Mouse (Mus musculus) midbrain, postnatal 0 days (tissue): ENCODE results near the gene Polr1b. TPM values are rescaled to one million over a fixed set of nuclear protein-coding genes. Genes with fewer than 3 reads are reported as not detected.

Experiments
- ATAC-seq: fragments of 200-750 bp; cut with Nextera tagmentation; 2 replicates; pipeline ENCODE4 v1.8.0; 2017; ENCODE audit warnings: moderate number of reproducible peaks, mild to moderate bottlenecking, moderate TSS enrichment, moderate library complexity; ENCODE audit not compliant: low FRiP score
- DNase-seq: peaks from one replicate; pipeline ENCODE4 v3.0.0-alpha.2; 2015; ENCODE audit warnings: low spot score
- H3K27ac ChIP-seq: fragments of 300-500 bp; sonication (generic); 2 replicates; pipeline ENCODE4 v1.5.1; 2014; ENCODE audit warnings: low read depth, mild to moderate bottlenecking, low read length, mixed read lengths
- H3K27me3 ChIP-seq: fragments of 300-500 bp; sonication (generic); 2 replicates; pipeline ENCODE4 v1.6.1; 2014; ENCODE audit warnings: low read length, control low read depth, mixed read lengths; ENCODE audit not compliant: insufficient read depth
- H3K36me3 ChIP-seq: fragments of 300-500 bp; sonication (generic); 2 replicates; pipeline ENCODE4 v1.6.1; 2014; ENCODE audit warnings: low read length, control low read depth, mixed read lengths; ENCODE audit not compliant: insufficient read depth
- H3K4me1 ChIP-seq: fragments of 300-500 bp; sonication (generic); 2 replicates; pipeline ENCODE4 v1.6.1; 2014; ENCODE audit warnings: mild to moderate bottlenecking, control low read depth, antibody characterized with exemption, low read length, mixed read lengths; ENCODE audit not compliant: insufficient read depth
- H3K4me2 ChIP-seq: fragments of 300-500 bp; sonication (generic); 2 replicates; pipeline ENCODE4 v1.6.1; 2014; ENCODE audit warnings: low read depth, mild to moderate bottlenecking, low read length, mixed read lengths; ENCODE audit not compliant: poor library complexity, severe bottlenecking
- H3K4me3 ChIP-seq: fragments of 300-500 bp; sonication (generic); 2 replicates; pipeline ENCODE4 v1.5.1; 2014; ENCODE audit warnings: low read depth, mild to moderate bottlenecking, low read length, moderate library complexity
- H3K9ac ChIP-seq: fragments of 300-500 bp; sonication (generic); replicated peaks from 2 replicates; pipeline ENCODE4 v1.6.1; 2014; ENCODE audit warnings: mild to moderate bottlenecking, low read length, moderate library complexity, mixed read lengths; ENCODE audit not compliant: poor library complexity, severe bottlenecking
- H3K9me3 ChIP-seq: fragments of 300-500 bp; sonication (generic); 2 replicates; pipeline ENCODE4 v1.6.1; 2016; ENCODE audit warnings: low read length, control low read depth
- CTCF ChIP-seq: IDR thresholded peaks from 2 replicates; pipeline ENCODE4 v1.5.1; 2016; ENCODE audit warnings: antibody characterized with exemption, mild to moderate bottlenecking
- WGBS: fragments of 180-500 bp; shearing (Covaris S2); extraction: QIAGEN DNeasy Blood & Tissue Kit; methylation state at CpG from one replicate; pipeline ENCODE4 v1.1.7; 2014; 5-methylcytosine and 5-hydroxymethylcytosine counted together
- polyA plus RNA-seq: library from polyadenylated mRNA; unstranded; fragments of >200 nt; fragmentation: Nextera tagmentation; extraction: Ambion mirVana; gene quantifications from 2 replicates; pipeline ENCODE4 v1.2.1, GENCODE M21; 2015
- total RNA-seq: library from RNA; depleted of rRNA; stranded (reverse); fragments of >200 nt; gene quantifications from 2 replicates; pipeline ENCODE4 v1.2.3, GENCODE M21; 2014

The Polr1b gene
- total and polyA plus RNA-seq, 2 experiments from 2014 or later = 10.4 to 23.1 TPM

GRCm38 (mm10) chr2:129139906-129140305, 39.1 kb downstream of the Polr1b start:
- Histone ChIP-seq H3K4me1 (no peaks in the 10 kb centered on the region), H3K9ac (no peak overlapping the region), H3K36me3 (no peaks in the 10 kb centered on the region), H3K4me3 (no peak overlapping the region), H3K27ac (no peak overlapping the region), H3K4me2 (no peak overlapping the region), H3K9me3 (no peaks in the 10 kb centered on the region), H3K27me3 (no peaks in the 10 kb centered on the region)
- no peak for TF ChIP-seq CTCF
- no peak for ATAC-seq
- DNase-seq = peak; percentile 47
- WGBS = 77% methylated on average over 10 of the region's 10 CpGs

GRCm38 (mm10) chr2:129148836-129149235, 48.0 kb downstream of the Polr1b start:
- no peak for TF ChIP-seq CTCF
- no peaks in the 10 kb centered on the region for H3K9me3 ChIP-seq
- no peak overlapping the region for H3K4me3 ChIP-seq
- no peak overlapping the region for H3K4me2 ChIP-seq
- no peaks in the 10 kb centered on the region for H3K4me1 ChIP-seq
- H3K36me3 ChIP-seq = no peaks in the 10 kb centered on the region
- WGBS = 16% methylated on average over 2 of the region's 2 CpGs
- no peak for ATAC-seq
- no peak overlapping the region for H3K9ac ChIP-seq
- H3K27ac ChIP-seq = no peak overlapping the region
- peak; percentile 40 for DNase-seq
- H3K27me3 ChIP-seq = no peaks in the 10 kb centered on the region

GRCm38 (mm10) chr2:129150386-129150785, 49.6 kb downstream of the Polr1b start:
- Histone ChIP-seq H3K4me2 (no peak overlapping the region), H3K27ac (no peak overlapping the region), H3K27me3 (no peaks in the 10 kb centered on the region), H3K4me3 (no peak overlapping the region), H3K4me1 (no peaks in the 10 kb centered on the region), H3K36me3 (no peaks in the 10 kb centered on the region), H3K9ac (no peak overlapping the region), H3K9me3 (no peaks in the 10 kb centered on the region)
- WGBS = 82% methylated on average over 5 of the region's 5 CpGs
- no peak for DNase-seq
- no peak for ATAC-seq
- TF ChIP-seq CTCF = no peak

GRCm38 (mm10) chr2:129151111-129151510, 50.3 kb downstream of the Polr1b start:
- no peak for TF ChIP-seq CTCF

GRCm38 (mm10) chr2:129152751-129153150, 52.0 kb downstream of the Polr1b start:
- no peak overlapping the region for H3K9ac ChIP-seq
- TF ChIP-seq CTCF = no peak
- H3K36me3 ChIP-seq = no peaks in the 10 kb centered on the region
- H3K4me1 ChIP-seq = no peaks in the 10 kb centered on the region
- WGBS = 63% methylated on average over 1 of the region's 1 CpGs
- no peak overlapping the region for H3K4me2 ChIP-seq
- H3K27me3 ChIP-seq = no peaks in the 10 kb centered on the region
- ATAC-seq = no peak
- DNase-seq = no peak
- no peak overlapping the region for H3K27ac ChIP-seq
- no peak overlapping the region for H3K4me3 ChIP-seq
- no peaks in the 10 kb centered on the region for H3K9me3 ChIP-seq

More at GRCm38 (mm10) chr2:129151111-129151510, 50.3 kb downstream of the Polr1b start:
- 88% methylated on average over 9 of the region's 9 CpGs for WGBS
- no peak overlapping the region for H3K4me2 ChIP-seq
- ATAC-seq (no peak), DNase-seq (no peak)
- no peaks in the 10 kb centered on the region for H3K4me1 ChIP-seq
- no peaks in the 10 kb centered on the region for H3K36me3 ChIP-seq
- no peaks in the 10 kb centered on the region for H3K27me3 ChIP-seq
- H3K9me3 ChIP-seq = no peaks in the 10 kb centered on the region
- no peak overlapping the region for H3K27ac ChIP-seq
- no peak overlapping the region for H3K4me3 ChIP-seq
- no peak overlapping the region for H3K9ac ChIP-seq

GRCm38 (mm10) chr2:129164815-129165214, 64.0 kb downstream of the Polr1b start:
- Histone ChIP-seq H3K27me3 (no peaks in the 10 kb centered on the region), H3K4me1 (no peaks in the 10 kb centered on the region), H3K27ac (no peak overlapping the region), H3K4me3 (no peak overlapping the region), H3K4me2 (no peak overlapping the region), H3K9me3 (no peaks in the 10 kb centered on the region), H3K36me3 (no peaks in the 10 kb centered on the region), H3K9ac (no peak overlapping the region)
- WGBS = 81% methylated on average over 5 of the region's 5 CpGs
- ATAC-seq (no peak), DNase-seq (no peak)
- no peak for TF ChIP-seq CTCF
